Mouse (Mus musculus) limb, embryonic 12.5 days (tissue): Measurements from ENCODE around the gene Ntn5. TPM values are rescaled to one million over a fixed set of nuclear protein-coding genes. Genes with fewer than 3 reads are reported as not detected.

Experiments used
- ATAC-seq: fragments of 200-750 bp; cut with Nextera tagmentation; 2 replicates; pipeline ENCODE4 v1.8.0; 2017; ENCODE audit warnings: low read depth, moderate TSS enrichment; ENCODE audit not compliant: insufficient number of reproducible peaks, insufficient read depth, low FRiP score, low TSS enrichment
- H3K27ac ChIP-seq: fragments of 300-500 bp; sonication (generic); 2 replicates; pipeline ENCODE4 v1.5.1; 2016; ENCODE audit warnings: mild to moderate bottlenecking, moderate library complexity
- H3K27me3 ChIP-seq: fragments of 300-500 bp; sonication (generic); 2 replicates; pipeline ENCODE4 v1.6.1; 2016; ENCODE audit warnings: mild to moderate bottlenecking, moderate library complexity
- H3K36me3 ChIP-seq: fragments of 300-500 bp; sonication (generic); 2 replicates; pipeline ENCODE4 v1.6.1; 2016; ENCODE audit warnings: mild to moderate bottlenecking, moderate library complexity
- H3K4me1 ChIP-seq: fragments of 300-500 bp; sonication (generic); replicated peaks from 2 replicates; pipeline ENCODE4 v1.6.1; 2016
- H3K4me2 ChIP-seq: fragments of 300-500 bp; sonication (generic); 2 replicates; pipeline ENCODE4 v1.6.1; 2016; ENCODE audit warnings: mild to moderate bottlenecking, moderate library complexity
- H3K4me3 ChIP-seq: fragments of 300-500 bp; sonication (generic); replicated peaks from 2 replicates; pipeline ENCODE4 v1.5.1; 2016; ENCODE audit warnings: mild to moderate bottlenecking
- H3K9ac ChIP-seq: fragments of 300-500 bp; sonication (generic); replicated peaks from 2 replicates; pipeline ENCODE4 v1.6.1; 2016; ENCODE audit warnings: mild to moderate bottlenecking, moderate library complexity
- H3K9me3 ChIP-seq: fragments of 300-500 bp; sonication (generic); 2 replicates; pipeline ENCODE4 v1.6.1; 2016; ENCODE audit warnings: mild to moderate bottlenecking, moderate library complexity
- WGBS: fragments of 180-500 bp; shearing (Covaris S2); methylation state at CpG from one replicate; pipeline ENCODE4 v1.1.7; 2016; 5-methylcytosine and 5-hydroxymethylcytosine counted together
- polyA plus RNA-seq: library from polyadenylated mRNA; unstranded; fragments of >200 nt; fragmentation: Nextera tagmentation; extraction: Ambion mirVana; gene quantifications from 2 replicates; pipeline ENCODE4 v1.2.1, GENCODE M21; 2016

Gene Ntn5
- polyA plus RNA-seq, 1 experiment from 2014 or later, result 0.23 TPM

GRCm38 (mm10) chr7:45714630-45715089 lies 30.8 kb downstream of the Ntn5 start:
- Histone ChIP-seq H3K4me2 (peak overlapping the region; percentile 94), H3K9ac (peak overlapping the region; percentile 66), H3K4me3 (peak overlapping the region; percentile 70), H3K4me1 (peaks cover 41% of the 10 kb centered on the region), H3K9me3 (no peaks in the 10 kb centered on the region), H3K27ac (peak overlapping the region; percentile 62), H3K27me3 (no peaks in the 10 kb centered on the region), H3K36me3 (peaks cover 48% of the 10 kb centered on the region)
- 8% methylated on average over 14 of the region's 14 CpGs for WGBS
- no peak; the same call in 1 of the 2 replicates for ATAC-seq

DNA sequence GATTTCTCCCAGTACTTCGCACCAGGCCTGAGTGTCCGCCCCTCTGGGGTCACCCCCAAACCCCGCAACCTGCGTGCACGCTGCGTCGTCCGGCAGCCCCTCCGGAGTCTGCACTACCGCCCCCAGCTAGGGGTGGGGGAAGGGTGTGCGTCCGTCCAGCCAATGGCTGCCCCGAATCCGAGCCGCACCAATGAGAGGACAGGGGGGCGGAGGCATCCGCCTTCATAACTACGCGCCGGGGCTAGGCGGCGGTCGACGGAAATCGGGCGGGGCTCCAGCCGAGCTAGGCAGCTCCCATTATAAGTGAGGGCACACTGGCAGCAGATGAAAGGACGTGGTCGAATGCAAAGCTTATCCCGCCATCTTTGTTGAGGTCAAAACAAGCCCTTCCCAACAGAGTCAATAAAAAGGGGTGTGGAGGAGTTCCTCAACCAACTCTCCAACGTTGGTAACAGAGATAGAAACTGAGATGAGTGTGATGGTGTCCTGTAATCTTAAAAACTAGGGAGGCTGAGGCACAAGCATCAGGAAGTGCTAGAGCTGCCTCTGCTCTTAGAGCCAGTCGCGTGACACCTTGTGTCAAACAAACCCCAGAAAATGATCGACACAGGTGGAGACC lies 31.4 kb downstream of the Ntn5 start, which contains the start of gene Rpl18:
Gene Rpl18 (plus strand): TSS at position 368 of the 619 bp plus-strand sequence.
- Histone ChIP-seq H3K4me3 (peak within 1 kb of the TSS; percentile 95), H3K9ac (peak within 1 kb of the TSS; percentile 66), H3K4me1 (peaks cover 45% of the 10 kb centered on the region), H3K27ac (peak within 1 kb of the TSS; percentile 62), H3K27me3 (no peaks in the 10 kb centered on the region), H3K4me2 (peak within 1 kb of the TSS; percentile 94), H3K9me3 (no peaks in the 10 kb centered on the region), H3K36me3 (peaks cover 48% of the 10 kb centered on the region)
- 7% methylated on average over 34 of the region's 34 CpGs for WGBS
- ATAC-seq, result peak; percentile 92

DNA sequence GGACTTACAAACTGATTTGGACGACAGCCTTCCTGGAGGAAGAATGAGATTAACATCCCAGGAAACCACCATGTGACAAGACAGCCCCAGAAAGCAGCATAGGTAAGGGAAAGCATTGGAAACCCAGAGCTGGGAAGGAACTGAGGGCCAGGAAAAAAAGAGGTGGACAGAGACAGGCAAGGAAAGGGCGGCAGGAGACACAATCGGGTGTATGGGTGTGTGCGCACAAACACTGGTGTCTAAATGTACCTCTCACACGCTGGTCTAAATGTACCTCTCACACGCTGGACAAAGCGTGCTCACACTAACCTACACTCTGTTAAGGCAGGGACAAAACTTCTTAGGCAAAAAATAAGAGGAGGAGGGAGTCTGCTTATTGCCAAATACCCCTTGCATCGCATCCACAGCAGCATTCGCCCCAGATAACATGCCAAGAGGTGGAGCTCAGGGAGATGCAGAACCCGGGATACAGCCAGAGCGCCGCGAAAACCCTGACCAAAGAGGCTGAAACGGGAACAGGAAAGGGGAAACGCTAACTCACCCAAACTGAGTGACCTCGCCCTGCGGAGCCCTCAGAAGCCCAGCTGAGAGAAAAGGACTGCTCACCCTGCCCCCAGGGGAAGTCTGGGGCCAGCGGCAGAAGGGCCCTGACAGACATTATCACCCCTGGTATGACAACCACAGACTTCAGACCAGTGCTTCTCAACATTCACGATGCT lies 32.1 kb downstream of the Ntn5 start:
- H3K4me3 ChIP-seq, result peak overlapping the region; percentile 95
- peak overlapping the region; percentile 94 for H3K4me2 ChIP-seq
- 83% methylated on average over 19 of the region's 19 CpGs for WGBS
- H3K27ac ChIP-seq, result peak overlapping the region; percentile 50; the same call in 1 of the 2 replicates
- peaks cover 48% of the 10 kb centered on the region for H3K36me3 ChIP-seq
- H3K4me1 ChIP-seq, result peaks cover 45% of the 10 kb centered on the region
- no peaks in the 10 kb centered on the region for H3K27me3 ChIP-seq
- no peaks in the 10 kb centered on the region for H3K9me3 ChIP-seq
- peak overlapping the region; percentile 14; the same call in 1 of the 2 replicates for H3K9ac ChIP-seq
- ATAC-seq, result no peak

GRCm38 (mm10) chr7:45716460-45716857 lies 32.6 kb downstream of the Ntn5 start:
- Histone ChIP-seq H3K4me1 (peaks cover 48% of the 10 kb centered on the region), H3K9ac (no peak overlapping the region), H3K36me3 (peaks cover 48% of the 10 kb centered on the region), H3K4me2 (peak overlapping the region; percentile 94), H3K27ac (no peak overlapping the region), H3K27me3 (no peaks in the 10 kb centered on the region), H3K9me3 (no peaks in the 10 kb centered on the region), H3K4me3 (peak overlapping the region; percentile 95)
- no peak for ATAC-seq
- WGBS, result 88% methylated on average over 3 of the region's 3 CpGs

DNA sequence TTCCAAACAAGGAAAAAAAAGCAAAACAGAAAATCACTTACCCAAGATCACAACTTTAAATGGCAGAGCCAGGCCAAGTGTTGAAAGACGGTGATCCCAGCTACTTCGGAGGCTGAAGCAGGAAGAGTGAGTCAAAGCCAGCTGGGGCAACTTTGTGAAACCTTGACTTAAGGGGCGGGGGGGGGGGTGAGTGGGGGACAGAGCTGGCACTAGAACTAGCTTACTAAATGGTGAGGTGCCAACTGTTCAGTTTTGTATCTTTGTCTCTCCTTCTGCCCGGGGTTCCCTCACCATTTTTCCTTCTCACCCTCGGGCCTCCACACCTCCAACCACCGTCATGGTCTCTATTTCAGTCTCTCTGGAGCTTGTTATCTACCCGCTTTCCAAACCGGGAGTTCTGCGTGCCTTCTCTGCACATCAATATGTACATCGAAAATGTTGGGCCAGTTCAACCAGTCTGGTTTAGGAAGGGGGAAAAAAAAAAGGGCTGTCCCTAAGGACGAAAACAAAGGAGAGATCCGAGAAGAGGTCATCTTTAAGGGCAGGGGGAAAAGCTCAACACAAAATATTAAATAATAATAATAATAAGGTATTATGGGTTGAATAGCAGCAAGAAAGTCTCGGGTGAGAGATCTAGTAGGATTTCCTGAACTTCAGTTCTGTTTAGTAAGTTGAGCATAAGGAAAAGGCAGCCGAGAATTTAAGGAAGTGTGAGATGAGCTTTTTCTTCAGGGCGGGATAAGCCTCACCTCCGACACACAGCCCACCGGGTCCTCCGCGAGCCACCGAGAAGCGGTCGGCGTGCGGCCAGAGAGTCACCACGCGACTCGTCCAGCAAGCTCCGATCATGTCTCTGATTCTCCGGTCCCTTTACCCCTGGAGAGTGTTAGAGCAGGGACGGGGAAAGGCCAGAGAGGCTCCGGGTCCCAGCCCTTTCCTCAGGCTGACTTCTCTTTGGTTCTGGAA lies 33.4 kb downstream of the Ntn5 start:
- H3K4me3 ChIP-seq, result peak overlapping the region; percentile 95
- H3K4me2 ChIP-seq, result peak overlapping the region; percentile 94
- no peaks in the 10 kb centered on the region for H3K27me3 ChIP-seq
- no peaks in the 10 kb centered on the region for H3K9me3 ChIP-seq
- ATAC-seq, result peak; percentile 12; the same call in 1 of the 2 replicates
- 9% methylated on average over 31 of the region's 31 CpGs for whole genome bisulfite sequencing
- H3K4me1 ChIP-seq, result peaks cover 48% of the 10 kb centered on the region
- H3K36me3 ChIP-seq, result peaks cover 48% of the 10 kb centered on the region
- peak overlapping the region; percentile 91 for H3K27ac ChIP-seq
- peak overlapping the region; percentile 98 for H3K9ac ChIP-seq

GRCm38 (mm10) chr7:45717918-45718297 lies 34.1 kb downstream of the Ntn5 start, which contains the start of gene Sphk2:
Gene Sphk2 (minus strand): TSS chr7:45718002.
- Histone ChIP-seq H3K9ac (peak within 1 kb of the TSS; percentile 98), H3K27me3 (no peaks in the 10 kb centered on the region), H3K9me3 (no peaks in the 10 kb centered on the region), H3K4me1 (peaks cover 48% of the 10 kb centered on the region), H3K27ac (peak within 1 kb of the TSS; percentile 91), H3K4me2 (peak within 1 kb of the TSS; percentile 98), H3K4me3 (peak within 1 kb of the TSS; percentile 95), H3K36me3 (peaks cover 48% of the 10 kb centered on the region)
- WGBS, result under 1% methylated on average over 41 of the region's 41 CpGs
- ATAC-seq, result peak; percentile 61

DNA sequence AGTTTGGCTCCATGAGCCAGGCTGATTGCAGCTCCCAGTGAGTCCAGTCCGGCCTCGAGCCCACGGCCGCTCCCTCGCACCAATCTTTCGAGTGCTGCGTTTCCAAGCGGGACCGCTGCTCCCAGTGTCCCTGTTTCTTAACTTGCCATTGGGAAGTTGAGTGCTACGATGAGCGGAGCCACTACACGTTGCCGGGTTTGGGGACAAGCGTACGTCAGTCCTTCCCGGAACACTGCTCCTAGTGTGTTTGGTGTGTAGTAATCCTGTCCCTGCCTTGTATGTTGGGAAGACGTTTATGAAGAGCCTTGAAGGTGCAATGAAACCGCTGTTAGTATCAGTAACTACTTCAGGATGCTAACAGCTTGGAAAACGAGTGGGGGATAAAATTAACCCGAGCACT lies 34.5 kb downstream of the Ntn5 start:
- H3K27me3 ChIP-seq, result no peaks in the 10 kb centered on the region
- peak overlapping the region; percentile 91 for H3K27ac ChIP-seq
- H3K4me3 ChIP-seq, result peak overlapping the region; percentile 95
- H3K4me2 ChIP-seq, result peak overlapping the region; percentile 98
- no peaks in the 10 kb centered on the region for H3K9me3 ChIP-seq
- no peak for ATAC-seq
- H3K4me1 ChIP-seq, result peaks cover 48% of the 10 kb centered on the region
- under 1% methylated on average over 20 of the region's 20 CpGs for WGBS
- H3K9ac ChIP-seq, result peak overlapping the region; percentile 98
- peaks cover 48% of the 10 kb centered on the region for H3K36me3 ChIP-seq

GRCm38 (mm10) chr7:45719180-45719579 lies 35.4 kb downstream of the Ntn5 start:
- ATAC-seq, result no peak
- Histone ChIP-seq H3K4me1 (peaks cover 44% of the 10 kb centered on the region), H3K4me3 (peak overlapping the region; percentile 95), H3K9ac (peak overlapping the region; percentile 98), H3K27me3 (no peaks in the 10 kb centered on the region), H3K27ac (no peak overlapping the region), H3K4me2 (peak overlapping the region; percentile 98), H3K9me3 (no peaks in the 10 kb centered on the region), H3K36me3 (peaks cover 52% of the 10 kb centered on the region)
- WGBS, result 82% methylated on average over 10 of the region's 10 CpGs

DNA sequence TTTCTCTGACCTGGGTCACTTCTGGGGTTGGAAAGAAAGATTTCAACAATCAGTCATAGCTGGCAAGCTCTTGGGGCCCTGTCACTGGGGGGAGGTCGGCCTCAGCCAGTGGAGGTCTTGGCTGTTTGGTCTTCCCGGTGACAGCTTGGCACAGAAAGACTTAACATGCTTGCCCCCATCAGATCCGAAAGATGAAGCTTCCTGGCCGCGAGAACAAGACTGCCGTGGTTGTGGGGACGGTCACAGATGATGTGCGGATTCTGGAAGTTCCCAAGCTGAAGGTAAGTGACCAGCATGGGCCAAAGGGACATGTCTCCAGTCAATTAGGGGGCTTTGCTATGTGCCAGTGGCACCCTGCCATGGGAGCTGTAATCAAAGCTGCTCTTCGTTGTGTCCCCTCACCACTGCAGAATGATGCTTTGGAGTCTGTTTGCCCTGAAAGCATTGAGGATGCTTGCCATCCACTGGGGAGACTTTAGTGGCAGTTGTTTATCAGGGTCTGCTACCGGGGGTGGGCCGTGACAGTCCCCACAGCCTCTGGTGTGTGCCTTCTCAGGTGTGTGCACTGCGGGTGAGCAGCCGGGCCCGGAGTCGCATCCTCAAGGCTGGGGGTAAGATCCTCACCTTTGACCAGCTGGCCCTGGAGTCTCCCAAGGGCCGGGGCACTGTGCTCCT lies 36.1 kb downstream of the Ntn5 start:
- H3K4me1 ChIP-seq, result peaks cover 37% of the 10 kb centered on the region
- 91% methylated on average over 16 of the region's 16 CpGs for WGBS
- peak overlapping the region; percentile 98 for H3K4me2 ChIP-seq
- peak overlapping the region; percentile 95 for H3K4me3 ChIP-seq
- H3K9me3 ChIP-seq, result no peaks in the 10 kb centered on the region
- peaks cover 59% of the 10 kb centered on the region for H3K36me3 ChIP-seq
- ATAC-seq, result no peak
- no peak overlapping the region for H3K27ac ChIP-seq
- H3K9ac ChIP-seq, result peak overlapping the region; percentile 98; the same call in 1 of the 2 replicates
- no peaks in the 10 kb centered on the region for H3K27me3 ChIP-seq
